Mouse (Mus musculus): ENCODE measurements at regions not wholly inside any gene's neighbourhood (a gene's known extent, or its start where the extent isn't known, plus 50 kb on each side); places are given as distances from the start of the nearest gene placed in this dataset.

DNA sequence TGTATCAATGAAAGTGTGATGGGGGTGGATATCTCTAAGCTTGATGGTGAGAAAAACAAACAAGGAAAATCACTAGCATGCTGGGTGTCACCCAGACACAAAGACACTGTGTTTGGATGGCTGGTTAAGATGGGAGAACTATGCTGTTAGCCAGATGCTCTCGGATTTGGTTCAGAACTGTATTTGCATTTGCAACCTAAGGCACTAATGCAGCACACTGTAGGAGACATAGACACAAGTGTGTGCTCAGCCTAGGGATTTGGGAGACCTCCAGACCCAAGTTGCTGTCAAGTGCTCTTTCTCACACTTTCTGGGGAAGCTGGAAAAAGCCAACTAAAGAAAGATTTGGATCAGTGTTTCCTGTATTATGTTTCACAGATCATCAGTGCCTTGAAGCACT is 173.1 kb upstream of the Prkcq start:
- TF ChIP-seq CTCF (IDR thresholded peaks at IDR 0.05; ENCODE audit: low read depth), result no peak
- no peak for TF ChIP-seq EP300 (IDR thresholded peaks at IDR 0.05; ENCODE audit: low read depth)

Data from liver, postnatal 0 days (tissue).